Mouse (Mus musculus) MEL-GATA-1-ER (cell line): ENCODE data around the gene Prps2.
"Not testable (repeated sequence)": the region's sequence is repeated elsewhere in the genome, so short reads cannot be mapped to it uniquely, and the experiment has no call there.

Experiments
- DNase-seq: peaks from one replicate; pipeline ENCODE4 v3.0.0-alpha.2; 2012; ENCODE audit warnings: low read depth; ENCODE audit errors: extremely low read depth

Prps2 gene

DNA sequence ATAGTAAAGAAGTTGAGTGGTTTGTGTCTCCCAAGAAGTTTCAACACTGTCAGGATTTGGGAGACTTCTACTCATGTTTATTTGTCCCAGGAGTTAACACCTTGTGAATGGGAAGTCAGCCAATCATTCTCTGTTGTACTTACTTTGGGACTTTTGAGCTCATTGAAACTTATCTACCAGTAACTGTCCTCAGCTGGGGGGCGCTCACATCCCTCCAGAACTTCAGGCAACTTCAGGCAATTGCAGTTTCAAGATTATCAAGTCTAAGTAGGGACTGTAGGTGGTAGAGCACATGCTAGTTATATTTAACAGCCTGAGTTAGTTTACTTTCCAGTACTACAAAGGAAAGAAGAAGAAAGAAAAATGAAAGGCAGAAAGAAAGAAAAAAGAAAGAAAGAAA is 58.8 kb downstream of the Prps2 start:
- DNase-seq: no peak

DNA sequence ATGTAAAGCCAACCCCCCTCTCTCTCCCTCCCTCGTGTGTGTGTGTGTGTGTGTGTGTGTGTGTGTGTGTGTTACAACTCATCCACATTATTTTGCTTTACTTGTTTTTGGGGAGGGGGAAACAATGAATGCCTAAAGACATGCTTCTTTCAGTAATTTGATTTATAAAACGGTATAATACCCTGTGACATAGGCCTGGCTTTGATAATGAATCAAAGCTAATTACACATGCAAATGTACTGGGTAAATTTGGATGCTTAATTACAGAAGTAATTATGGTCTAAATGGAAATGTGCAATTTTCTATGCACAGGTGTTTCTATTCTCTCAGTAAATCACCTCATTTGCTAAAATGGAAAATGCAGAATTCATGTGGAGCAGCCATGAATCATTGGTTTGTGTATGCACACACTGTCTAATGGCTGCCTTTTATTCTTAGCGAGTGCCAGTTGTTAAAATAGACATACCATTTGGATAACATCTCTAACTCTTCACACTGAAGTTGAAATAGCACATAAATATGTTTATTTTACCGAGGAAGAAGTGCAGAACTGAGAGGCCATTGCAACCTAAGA is 61.2 kb downstream of the Prps2 start:
- DNase-seq: no peak

DNA sequence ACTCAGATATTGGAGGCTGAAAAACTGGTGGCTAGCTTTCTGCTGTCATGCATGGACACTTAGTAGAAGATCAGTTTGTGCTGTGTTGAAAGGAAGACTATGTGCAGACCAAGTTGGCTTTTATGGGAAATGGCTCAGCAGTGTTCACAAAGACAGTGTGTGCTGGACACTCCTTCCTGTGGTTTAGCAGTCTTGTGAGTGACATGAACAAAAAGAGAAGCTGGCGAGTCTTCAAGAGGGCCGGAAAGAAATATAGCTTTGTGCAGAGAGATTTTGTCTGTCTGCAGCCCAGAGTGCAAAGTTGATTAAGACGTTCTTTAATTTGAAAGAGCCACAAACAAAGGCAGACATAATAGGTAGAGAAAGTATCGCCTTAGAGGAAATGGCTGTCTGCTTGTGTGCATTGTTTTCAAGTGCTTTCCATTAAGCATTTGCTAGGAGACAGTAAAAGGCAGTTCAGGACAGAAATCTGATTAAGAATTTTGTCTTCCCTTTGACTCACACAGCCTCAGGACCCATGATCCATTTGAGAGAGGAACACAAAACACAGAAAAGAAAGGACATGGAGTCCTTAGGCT is 63.6 kb downstream of the Prps2 start:
- DNase-seq: no peak

DNA sequence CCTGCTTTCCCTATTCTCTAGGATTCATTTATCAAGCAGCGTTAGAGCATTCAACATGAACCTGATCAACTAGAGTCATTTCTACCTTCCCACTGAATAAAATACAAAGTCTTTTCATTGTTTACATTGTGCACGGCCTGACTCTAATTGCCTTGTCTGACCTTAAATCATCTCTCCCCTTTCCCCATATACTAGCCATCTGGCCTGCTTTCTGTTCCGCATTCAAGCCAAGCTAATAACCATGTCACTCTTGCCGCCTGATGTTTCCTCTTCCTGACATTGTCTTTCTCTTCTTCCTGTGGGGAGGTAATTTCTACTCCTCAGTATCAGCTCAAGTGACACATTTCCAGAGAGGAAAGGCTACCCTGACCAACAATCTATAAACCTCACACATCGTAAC is 66.8 kb downstream of the Prps2 start:
- no peak for DNase-seq

DNA sequence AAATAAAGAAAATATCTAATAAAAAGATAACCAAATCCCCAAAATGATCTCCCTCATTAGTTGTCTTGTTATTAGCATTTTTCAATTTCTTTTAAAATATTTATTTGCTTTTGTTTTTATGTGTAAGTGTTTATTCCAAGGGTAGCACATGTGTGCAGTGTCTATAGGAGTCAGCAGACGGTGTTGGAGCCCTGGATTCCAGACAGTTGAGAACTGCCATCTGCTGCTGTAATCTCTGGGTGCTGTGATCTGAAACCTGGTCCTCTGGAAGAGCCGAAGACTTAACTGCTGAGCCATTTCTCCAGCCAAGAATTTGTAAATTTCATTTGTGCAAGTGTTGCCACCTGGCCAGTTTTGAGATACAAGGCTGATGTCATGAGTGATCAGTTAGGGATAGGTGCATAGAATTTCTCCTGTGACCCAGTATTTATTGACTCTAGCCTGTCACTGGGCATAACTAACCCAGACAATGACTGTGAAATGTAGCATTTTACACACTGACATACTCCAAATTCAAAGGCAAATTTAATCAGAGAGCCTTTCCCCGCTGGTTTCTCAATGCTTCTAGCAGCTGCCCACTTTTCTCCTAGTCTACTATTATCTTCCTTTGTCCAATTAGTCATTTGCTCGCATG is 67.3 kb downstream of the Prps2 start:
- no peak for DNase-seq

DNA sequence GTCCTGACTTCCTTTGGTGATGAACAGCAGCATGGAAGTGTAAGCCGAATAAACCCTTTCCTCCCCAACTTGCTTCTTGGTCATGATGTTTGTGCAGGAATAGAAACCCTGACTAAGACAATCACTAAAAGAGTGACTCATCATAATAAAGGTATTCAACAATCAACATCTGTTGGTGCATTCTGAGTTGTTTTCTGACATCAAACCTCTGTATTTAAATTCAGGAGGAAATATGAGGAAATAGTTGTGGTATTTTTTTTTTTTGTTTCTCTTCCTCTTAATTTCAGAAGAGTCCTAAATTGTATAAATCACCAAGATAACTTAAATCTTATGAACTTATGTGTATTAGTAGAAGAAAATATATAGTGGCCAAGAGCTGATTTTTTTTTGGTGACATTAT is 80.5 kb downstream of the Prps2 start:
- not testable (repeated sequence) for DNase-seq
